Mouse (Mus musculus): ENCODE data around the gene Tnip3.

Tnip3 gene

DNA sequence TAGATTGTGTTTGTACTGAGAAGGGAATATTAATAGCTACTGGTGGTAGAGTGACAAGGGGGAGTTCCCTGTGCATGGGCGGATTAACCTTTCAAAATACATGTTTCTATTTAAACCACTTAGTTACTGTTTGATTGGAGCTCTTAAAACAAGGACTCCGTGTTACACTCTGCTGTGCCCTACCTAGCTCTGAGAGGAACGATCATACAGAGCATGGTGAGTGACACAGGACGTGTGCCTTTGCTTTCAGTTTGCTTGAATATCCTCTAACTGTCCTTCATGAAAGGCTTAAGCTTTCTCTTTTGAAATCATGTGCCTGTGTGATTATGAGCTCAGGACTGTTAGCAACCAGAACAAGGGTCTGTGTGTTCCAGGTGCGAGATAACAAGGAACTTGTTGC is at the start of gene Tnip3:
Gene Tnip3 (plus strand): TSS at position 122 of the 400 bp plus-strand sequence.
- in situ Hi-C loops (cut with MboI, MseI): no loop called here

DNA sequence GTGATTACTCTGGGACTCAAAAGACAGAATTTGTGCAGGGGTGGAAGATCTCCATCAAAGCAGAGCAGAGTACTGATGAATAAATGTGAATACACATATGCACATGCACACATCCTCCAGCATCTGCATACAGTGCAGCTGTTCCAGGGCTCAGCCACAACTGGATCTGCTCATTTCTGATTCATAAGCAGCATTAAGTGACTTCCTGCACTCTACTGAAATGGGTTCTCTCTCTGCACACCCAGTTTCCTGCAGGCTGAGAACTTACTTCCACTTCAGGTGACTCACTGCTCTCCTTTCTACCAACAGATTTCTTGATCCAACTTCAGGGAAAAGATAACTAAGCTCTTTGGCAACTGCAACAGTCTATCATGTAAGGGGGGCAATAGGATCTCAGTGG is 26.3 kb upstream of the Tnip3 start:
- in situ Hi-C loops (cut with MboI, MseI): no loop called here

DNA sequence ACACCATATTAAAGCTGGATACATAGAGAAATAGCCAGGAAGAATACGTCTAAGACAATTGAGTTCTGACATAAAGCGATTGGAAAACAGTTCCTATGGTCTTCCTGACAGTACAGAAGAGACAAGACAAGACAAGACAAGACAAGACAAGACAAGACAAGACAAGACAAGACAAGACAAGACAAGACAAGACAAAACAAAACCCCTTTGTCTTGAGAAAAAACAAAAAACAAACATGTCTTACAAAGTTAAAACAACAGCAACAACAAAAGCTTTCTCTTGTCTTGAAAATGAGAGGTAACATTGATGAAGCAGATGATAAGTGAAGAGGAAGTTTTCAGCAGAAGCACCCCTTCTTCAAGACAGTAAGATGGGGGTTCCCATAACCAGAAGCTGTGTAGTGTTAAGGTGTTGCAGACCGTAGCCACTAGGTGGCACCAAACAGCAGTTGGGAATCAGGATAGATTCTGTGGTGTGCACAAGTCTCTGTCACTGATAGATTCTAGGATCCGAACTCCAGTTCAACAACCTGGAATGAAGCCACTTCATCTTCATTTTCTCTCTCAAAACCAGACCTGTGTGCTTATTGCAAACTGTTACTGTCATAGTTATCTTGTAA is 15.0 kb upstream of the Tnip3 start:
- in situ Hi-C loops (cut with MboI, MseI): loop anchor here (5.0 kb wide), 1 partner anchor 52 kb away; no protein-coding TSS in a partner anchor

DNA sequence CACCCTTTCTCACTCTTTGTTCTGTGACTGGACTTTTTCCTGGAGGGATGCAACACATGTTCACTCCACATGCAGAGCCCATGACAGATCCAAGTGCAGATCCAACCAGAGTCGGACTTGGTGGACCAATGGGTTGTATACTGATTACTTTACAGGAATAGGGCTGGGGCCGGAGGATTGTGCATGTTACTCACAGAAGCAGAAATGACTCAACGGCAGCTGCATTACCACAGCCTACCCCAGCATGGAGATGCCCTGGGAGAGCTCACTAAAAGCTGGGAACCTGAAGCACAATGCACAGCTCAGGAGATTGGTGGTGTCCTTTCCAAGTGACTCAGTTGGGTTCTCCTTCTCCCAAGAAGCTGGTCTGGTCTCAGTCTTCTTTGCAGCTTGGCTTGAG is 11.3 kb upstream of the Tnip3 start:
- in situ Hi-C loops (cut with MboI, MseI): loop anchor here (5.0 kb wide), 1 partner anchor 48 kb away; no protein-coding TSS in a partner anchor

DNA sequence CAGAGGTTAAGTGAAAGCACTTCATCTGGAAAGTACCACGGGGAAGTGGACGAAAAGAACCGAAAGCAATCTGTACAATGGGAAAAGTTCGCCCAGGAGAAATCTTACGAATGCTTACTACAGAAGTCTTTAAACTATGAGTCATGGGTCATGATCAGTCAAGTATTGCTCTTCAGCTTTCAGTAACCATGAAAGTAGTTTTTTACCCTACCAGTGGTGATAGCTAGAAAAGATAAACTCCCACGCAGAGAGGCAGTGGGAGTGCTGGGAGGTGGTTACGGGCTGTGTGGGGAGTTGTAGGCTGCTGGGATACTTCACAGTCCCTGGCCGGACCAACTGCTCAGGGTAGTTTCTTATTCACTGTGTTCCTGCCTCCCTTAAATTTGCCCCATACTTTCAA is 8.4 kb upstream of the Tnip3 start:
- in situ Hi-C loops (cut with MboI, MseI): no loop called here

DNA sequence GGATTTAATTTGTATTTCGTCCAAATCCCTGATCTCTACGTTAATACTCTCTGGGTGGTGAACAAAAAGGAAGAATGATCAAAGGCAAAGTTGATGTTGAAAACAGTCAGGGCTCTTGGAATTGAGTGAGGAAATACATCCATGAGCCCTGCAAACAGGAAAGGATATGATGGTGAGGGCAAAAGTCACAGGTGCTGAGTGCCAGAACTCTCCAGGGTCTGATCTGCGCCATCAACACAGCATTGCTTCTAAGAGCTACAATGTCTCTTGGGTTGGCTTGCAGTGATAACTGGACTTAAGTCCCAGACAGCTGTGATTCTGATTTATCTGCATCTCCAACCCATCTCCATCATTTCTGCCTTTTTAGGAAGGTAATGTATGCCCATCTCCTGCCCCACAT is 4.3 kb upstream of the Tnip3 start:
- in situ Hi-C loops (cut with MboI, MseI): no loop called here

DNA sequence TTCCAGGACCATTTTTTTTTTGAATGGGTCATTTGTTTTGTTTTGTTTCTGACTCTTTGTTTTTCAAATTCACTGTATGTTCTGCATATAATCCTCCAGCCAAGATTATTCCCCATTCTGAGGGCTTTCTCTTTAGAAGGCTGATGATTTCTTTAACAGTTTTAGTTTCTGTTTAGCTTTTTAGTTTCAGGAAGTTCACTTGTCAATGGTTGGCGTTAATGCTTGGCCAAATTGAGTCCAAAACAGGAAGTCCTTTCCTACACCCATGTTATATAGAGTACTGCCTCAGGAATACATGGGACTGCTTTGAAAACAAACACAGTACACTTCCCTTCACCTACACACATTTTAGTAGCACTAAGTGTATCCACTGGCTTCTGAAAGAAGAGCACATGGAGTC is 2.8 kb downstream of the Tnip3 start:
- in situ Hi-C loops (cut with MboI, MseI): no loop called here

DNA sequence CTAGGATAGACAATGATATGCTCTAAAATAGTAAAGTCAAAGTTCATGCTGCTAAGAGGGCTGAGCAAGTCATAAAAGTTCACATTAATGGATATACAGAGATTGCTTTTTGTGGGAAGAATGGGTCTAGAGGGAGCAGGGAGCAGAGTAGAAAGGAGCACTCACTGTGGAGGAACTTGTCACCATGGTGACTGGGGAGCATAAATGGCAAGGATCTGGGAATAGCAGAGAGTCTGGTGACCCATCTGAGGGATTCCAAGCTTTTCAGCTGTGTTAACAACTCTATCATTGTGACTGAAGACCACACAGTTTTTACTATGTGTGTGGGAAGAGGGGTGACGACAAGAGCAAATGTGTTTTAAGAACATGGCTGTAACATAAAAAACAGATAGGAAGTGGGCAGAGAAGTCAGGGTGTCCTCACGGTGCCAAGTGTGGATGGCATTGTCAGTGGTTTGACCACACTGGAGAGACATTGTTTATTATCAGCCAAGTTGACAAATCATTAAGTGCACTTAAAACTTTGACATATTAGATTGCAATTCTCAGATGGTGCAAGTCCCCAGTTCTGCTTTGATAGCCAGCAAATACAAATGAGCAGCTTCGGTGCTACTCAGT is 6.2 kb downstream of the Tnip3 start:
- in situ Hi-C loops (cut with MboI, MseI): no loop called here

DNA sequence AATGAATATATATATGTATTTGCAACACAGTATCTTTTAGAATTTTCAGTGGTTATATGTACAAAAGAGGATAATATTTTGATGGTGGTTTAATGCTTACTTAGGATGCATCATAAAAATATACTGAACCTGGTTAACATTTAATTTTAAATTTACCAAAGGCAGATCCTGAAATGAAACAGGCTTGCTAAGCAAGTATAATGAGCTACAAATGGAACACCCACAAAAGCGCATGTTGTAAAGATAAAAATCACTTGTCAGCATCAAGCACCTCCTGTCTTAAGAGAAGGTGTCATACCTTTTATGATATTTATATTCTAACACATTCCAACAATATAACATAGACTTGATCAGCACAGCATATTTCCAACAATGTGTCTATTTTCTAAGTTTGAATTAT is 8.6 kb downstream of the Tnip3 start:
- in situ Hi-C loops (cut with MboI, MseI): no loop called here

DNA sequence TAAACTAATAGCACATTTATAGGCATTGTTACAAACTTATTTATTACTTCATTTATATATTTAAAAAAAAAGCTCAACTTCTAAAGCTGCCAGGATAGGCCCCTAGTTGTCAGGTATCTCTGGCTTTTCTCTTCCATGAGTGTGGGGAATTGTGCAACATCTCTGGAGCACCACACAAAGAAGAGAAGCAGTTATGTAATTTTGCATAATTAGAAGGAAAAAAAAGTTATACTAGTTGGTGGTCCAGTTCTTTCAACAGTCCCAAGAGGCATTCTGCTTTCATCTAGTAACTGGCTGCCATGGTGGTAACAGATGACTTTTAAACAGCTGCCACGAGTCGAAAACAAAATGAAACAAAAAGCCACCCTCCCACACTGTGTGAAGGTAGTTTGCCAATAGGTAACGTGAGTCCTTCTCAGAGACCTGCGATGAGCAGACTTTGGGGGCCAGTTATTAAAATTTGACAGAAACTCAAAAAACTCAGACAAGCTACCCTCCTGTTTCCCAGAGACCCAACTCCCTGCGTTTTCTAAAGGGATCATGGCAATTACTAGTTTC is 12.3 kb downstream of the Tnip3 start:
- in situ Hi-C loops (cut with MboI, MseI): no loop called here

DNA sequence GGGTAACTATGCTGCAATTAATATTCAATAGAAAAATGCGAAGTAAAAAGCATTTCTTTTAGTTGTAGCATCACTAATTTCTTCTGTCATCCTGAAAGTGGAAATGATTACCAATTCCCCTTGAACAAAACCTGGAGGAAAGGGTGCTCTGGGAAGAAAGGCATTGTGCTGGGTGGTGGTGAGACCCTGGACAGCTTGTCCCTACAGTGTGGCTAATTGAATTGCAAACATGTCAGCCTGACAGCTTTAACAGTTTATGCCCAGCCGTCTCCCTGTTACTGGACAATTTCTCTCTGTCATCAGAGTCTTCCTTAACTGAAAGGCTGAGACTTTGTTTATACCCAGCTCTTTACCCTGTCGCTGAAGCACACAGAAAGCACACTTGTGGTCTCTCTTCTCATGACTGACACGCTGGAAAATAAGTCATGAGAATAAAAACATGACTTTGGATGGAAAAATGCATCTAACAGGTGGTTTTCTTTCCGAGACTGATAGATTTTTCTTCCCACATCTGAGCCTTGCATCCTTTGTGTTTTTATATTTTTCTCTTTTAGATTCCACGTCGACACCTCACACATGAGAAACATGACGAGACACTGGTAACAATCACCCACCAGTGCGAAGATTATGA is 13.0 kb downstream of the Tnip3 start:
- in situ Hi-C loops (cut with MboI, MseI): no loop called here

DNA sequence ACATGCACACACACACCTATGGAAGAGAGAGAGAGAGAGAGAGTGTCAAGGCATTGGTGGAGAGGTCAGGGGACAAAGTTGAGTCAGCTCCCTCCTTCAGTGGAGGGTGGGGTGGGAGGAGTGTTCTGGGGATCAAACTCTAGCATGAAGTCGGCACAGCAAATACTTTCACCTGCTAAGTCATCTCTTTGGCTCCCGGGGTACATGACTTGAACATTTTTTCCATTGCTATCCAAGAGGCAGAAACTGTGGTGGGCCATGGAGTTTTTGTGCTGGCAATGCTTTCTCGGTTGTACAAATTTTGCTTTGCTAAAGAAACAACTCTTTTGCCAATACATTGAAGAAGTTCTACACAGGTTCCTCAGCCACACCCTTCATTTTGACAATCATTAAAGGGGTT is 13.8 kb downstream of the Tnip3 start:
- in situ Hi-C loops (cut with MboI, MseI): no loop called here

DNA sequence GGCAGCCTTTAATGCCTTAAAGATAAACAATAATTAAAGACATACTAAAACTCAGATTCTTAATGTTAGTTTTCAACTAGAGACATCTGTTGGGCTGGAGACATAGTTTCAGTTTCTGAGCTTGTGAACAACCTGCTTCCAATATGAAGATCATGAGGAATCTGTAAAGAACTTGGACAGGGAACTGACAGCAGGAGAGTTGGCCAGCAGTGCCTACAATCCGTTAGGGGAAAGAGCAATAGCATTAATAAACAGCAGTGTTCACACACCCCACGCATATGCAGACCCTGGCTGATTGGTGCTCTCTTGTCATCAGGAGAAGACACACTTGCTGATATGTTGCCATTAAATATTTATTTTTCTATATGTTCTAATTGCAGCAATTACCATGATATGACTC is 15.0 kb downstream of the Tnip3 start:
- in situ Hi-C loops (cut with MboI, MseI): no loop called here

DNA sequence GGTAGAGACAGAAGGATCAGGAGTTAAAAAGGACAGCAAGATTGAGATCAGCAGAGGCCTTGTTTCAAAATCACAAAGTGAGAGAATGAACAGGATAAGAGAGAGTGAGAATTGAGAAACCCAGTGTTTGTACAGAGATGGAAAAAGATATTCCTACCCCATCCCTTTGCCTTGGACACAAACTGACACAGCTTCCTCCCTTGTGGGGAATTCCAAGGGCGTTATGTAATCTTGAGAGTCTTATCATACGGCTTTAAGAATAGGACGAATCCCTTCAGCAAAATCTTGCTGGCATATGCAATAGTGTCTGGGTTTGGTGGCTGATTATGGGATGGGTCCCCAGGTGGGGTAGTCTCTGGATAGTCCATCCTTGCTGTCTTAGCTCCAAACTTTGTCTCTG is 16.0 kb downstream of the Tnip3 start:
- in situ Hi-C loops (cut with MboI, MseI): no loop called here

DNA sequence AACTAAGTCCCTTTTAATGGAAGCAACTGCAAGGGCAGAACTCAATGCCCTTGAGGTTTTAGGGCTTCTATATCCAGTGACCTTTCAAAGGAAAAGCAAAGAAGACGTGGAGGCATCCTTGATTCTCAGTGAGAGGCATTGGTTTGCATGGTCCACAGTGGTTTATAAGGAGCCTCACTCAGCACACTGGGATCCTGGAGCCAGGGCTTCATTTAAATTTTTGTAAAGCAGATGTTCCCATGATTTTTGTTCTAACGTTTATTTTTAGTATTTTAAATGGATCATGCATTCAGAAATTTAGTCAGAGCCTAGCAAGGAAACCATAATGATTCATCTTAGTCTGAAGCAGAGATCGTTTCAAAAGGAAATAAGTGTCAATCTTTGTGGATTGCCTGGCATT is 17.3 kb downstream of the Tnip3 start:
- in situ Hi-C loops (cut with MboI, MseI): no loop called here

DNA sequence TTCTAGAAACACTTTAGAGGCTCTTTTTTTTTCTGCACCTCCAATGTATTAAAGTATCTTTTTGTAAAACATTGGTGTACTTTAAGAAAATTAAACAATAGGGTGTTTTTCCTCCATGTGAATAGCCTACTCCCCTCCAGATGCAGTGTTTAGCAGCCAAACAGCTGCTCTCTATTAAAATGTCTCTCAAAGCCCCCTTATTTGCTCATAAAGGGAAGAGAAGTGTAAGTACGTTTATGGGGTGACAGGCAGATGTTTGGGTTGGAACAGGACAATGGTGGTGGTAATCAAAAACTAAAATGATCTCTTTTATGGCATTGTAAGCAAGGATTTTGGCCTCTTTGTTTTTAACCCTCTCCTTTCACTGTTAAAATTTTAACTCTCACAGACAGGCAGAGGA is 17.8 kb downstream of the Tnip3 start:
- in situ Hi-C loops (cut with MboI, MseI): no loop called here

DNA sequence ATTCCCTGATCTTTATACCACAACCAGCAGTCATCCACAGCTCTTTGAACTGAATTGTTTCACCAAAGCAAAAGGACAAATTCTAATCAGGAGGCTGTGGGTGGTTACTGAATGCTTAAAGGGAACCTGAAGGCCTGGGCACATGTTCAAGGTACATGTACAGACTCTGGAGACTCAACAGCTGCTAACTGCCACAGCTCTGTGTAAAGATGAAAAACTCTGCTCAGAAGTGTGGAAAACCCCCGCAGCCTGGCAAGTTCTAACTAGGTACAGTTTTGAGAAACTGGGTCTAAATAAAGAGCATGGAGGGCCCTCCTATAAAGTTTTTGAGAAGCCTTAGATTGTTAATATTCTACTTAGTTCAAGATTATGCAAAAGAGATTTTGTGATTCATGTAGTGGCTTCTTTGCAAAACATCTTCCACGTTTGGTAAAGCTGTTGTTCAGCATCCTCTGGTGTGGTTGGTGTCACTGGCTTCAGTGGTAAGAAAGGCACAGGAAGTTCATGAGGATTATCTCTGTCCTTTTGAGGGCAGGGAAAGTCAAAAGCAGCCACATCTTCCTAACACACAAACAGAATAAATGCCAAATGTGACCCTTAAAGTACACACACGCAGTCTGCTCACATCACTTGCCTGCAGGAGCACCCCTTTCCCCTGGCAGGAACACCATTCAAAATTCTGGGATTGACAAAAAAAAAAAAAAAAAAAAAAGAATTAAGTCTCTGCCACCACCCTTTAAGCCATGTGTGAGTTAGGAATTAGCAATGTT is 39.0 kb downstream of the Tnip3 start:
- in situ Hi-C loops (cut with MboI, MseI): loop anchor here (5.0 to 10.0 kb wide), 2 partner anchors 52 to 429 kb away; no protein-coding TSS in a partner anchor

DNA sequence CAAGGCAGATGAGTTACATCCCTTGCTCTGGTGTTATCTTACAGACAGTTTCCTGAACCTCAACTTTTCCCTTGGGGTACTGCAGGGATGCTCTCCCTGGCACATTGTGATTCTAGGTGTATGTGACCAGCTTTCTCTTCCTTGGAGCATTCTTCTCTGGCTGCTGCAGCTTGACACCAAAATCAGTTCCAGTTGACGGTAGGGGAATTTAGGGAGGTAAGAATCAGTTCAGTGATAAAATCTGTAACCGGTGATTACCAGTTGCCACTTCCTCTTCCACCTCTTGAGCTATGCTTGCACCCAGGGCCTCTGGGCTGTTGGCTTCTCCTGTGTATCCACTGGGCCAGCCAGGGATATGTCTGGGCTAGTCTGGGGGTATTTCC is 39.5 kb downstream of the Tnip3 start:
- in situ Hi-C loops (cut with MboI, MseI): loop anchor here (5.0 to 10.0 kb wide), 2 partner anchors 52 to 430 kb away; no protein-coding TSS in a partner anchor

DNA sequence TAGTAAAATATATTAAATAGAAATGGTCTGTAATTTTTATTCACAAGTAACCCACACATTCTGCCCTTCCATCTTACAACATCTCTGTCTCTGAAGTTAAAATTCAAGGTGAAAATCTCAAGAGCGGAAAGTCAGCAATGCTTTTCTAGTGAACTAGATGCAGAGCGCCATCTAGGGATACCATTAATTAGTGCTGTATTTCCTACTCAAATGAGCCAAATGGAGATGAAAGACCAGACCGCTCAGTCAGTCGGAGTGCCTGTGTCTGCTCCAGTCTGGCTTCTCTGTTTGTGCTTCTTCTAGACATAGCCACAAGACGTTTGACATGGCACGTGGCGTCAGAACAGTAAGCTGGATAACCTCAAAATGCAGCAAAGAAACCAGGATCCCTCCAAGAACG is 44.6 kb downstream of the Tnip3 start:
- in situ Hi-C loops (cut with MboI, MseI): loop anchor here (10.0 kb wide), 1 partner anchor 435 kb away; no protein-coding TSS in a partner anchor

DNA sequence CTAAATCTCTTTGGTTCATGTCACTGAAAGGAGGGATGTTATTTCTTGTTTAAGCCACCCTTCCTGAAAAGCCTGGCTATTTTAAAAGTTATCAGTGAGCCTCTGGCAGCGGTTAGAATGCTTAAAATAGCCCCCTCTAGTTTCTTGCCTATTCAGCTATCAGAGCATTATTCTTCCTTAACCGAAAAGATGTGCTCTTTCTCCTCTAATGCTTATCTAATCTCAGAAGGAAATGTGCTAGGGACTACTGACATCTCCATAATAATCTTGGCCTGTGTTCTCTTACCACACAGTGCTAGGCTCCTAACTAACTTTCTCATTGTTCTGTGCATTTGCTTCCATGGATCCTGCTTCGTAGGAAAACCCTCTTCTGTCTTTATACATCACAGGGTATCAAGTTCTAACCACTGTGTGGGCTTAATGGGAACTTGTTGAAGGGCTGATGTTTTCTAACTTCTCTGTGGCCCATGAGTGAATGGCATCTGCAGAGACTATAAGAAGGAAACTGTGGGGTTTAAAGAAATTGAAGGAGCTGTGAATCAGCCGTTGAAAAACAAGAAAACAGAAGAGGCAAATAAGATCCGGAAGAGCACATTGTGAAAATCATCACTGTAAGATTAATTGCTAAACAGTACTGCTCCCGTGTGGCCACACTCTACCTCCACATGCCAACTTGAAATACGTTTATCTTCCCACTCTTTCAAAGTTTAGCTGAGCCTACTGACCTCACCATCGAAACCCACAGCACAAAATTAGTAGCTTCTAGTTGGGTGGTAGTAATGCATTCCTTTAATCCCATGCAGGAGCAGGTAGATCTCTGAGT is 53.2 kb downstream of the Tnip3 start:
- in situ Hi-C loops (cut with MboI, MseI): no loop called here

DNA sequence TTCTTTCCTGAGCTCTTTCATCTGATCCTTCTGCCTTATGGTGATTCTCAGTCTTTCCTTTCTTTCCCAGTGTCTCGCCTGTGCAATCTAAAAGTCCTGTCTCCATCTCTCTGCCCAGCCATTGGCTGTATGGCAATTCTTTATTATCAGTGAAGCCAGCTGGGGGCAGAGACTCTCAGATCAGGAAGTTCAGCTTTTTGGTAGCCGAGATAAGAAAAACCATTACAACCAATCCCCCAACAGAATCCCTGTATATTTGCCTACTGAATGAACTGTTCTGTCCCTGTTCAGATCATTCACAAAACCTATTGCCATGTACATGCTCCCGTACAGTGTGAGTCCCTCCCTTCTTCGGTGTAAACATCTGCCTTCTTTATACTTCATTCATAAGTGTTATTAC is 57.9 kb downstream of the Tnip3 start:
- in situ Hi-C loops (cut with MboI, MseI): no loop called here

All from regulatory T cell (primary cell).